Mouse (Mus musculus): ENCODE data around the gene Olfr888. TPM values are rescaled to one million over a fixed set of nuclear protein-coding genes. Genes with fewer than 3 reads are reported as not detected.

The Olfr888 gene
- not detected in 2 replicates for polyA plus RNA-seq (2015; fragmentation: Nextera tagmentation; extraction: Ambion mirVana)

DNA sequence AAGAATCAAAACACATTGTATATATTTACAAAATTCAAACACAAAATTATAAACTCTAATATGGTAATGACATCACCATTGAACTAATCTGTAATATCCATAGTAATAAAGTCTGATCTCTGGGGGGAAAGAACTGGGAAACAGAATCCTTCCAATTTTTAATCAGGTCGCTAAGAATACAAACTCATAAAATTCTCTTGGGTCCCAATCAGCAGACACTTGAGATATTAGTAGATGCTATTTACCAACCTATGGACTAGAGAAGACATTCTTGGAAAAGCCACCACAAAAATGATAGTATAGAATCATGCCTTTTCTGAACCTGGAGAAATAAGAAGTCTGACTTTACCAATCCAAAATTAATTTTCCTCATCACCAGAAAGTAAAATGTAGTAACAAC lies at the start of gene Olfr888:
TSS of gene Olfr888 (plus strand) at position 301 of the 400 bp plus-strand sequence.
- no peak within 1 kb of the TSS for H3K27ac ChIP-seq
- ATAC-seq, result no peak
- H3K4me2 ChIP-seq (replicated peaks), result no peak within 1 kb of the TSS
- 91% methylated on average over 1 of the region's 1 CpGs for WGBS
- H3K27me3 ChIP-seq, result no peaks in the 10 kb centered on the region
- H3K36me3 ChIP-seq, result no peaks in the 10 kb centered on the region
- H3K4me3 ChIP-seq (replicated peaks), result no peak within 1 kb of the TSS
- H3K9me3 ChIP-seq, result no peaks in the 10 kb centered on the region
- no peaks in the 10 kb centered on the region for H3K4me1 ChIP-seq (replicated peaks)
- H3K9ac ChIP-seq (replicated peaks), result no peak within 1 kb of the TSS

DNA sequence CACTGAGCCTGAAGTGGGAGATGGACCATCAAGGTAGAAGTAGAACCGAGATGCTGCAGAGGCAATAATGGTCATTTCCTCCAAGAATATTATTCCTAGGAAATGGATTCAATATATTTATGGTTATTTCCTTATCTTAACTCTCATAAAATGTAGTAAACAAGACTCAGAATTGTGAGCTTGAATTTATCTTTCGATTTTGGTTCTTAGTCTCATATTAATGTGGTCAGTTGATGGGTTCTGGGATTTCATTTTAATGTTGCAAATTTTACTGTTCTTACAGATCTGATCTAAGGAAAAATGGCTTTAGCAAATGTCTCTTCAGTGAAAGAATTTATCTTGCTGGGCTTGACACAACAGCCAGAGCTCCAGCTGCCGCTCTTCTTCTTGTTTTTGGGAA lies 46.9 kb upstream of the Olfr888 start, which contains the start of gene Olfr885:
TSS of gene Olfr885 (plus strand) at position 301 of the 400 bp plus-strand sequence.
- Histone ChIP-seq H3K4me1 (replicated peaks) (no peaks in the 10 kb centered on the region), H3K9me3 (no peaks in the 10 kb centered on the region), H3K4me2 (replicated peaks) (no peak within 1 kb of the TSS), H3K27me3 (no peaks in the 10 kb centered on the region), H3K9ac (replicated peaks) (no peak within 1 kb of the TSS), H3K27ac (no peak within 1 kb of the TSS), H3K4me3 (replicated peaks) (no peak within 1 kb of the TSS), H3K36me3 (no peaks in the 10 kb centered on the region)
- WGBS, result over 99% methylated on average over 3 of the region's 3 CpGs
- no peak for ATAC-seq

DNA sequence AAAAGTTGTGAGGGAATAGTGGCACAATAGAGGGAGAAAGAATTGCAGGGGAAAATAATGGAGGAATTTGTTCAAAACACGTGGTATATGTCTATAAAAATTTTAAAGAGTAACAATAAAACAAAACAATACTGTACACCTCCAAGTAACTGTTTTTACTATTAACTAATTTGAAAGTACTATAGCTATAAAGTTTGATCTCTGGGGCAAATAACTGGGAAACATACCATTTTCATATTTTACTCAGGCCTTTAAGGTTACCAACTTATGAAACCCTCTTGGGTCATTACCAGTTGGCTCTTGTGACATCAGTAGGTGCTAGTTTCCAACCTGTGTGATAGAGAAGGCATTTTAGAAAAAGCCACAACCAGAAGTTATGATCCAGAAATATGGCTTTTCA lies 24.2 kb upstream of the Olfr888 start, which contains the start of gene Olfr887:
TSS of gene Olfr887 (plus strand) at position 301 of the 400 bp plus-strand sequence.
- WGBS, result 76% methylated on average over 1 of the region's 1 CpGs

DNA sequence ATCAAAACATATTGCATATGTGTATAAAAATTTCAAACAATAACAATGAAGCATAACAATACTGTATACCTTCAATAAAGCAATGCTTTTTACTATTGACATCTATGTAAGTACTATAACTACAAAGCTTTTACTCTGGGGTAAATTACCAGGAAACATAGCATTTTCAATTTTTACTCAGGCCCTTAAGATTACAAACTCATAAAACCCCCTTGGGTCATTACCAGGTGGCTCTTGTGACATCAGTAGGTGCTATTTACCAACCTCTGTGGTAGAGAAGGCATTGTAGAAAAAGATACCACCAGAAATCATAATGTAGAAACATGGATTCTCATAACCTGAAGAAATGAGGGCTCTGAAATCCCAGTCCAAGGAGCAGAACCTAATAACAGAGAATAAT lies 7.0 kb downstream of the Olfr888 start, which contains the start of gene Olfr889:
TSS of gene Olfr889 (plus strand) at position 301 of the 400 bp plus-strand sequence.
- no peak within 1 kb of the TSS for H3K4me3 ChIP-seq (replicated peaks)
- H3K9me3 ChIP-seq, result no peaks in the 10 kb centered on the region
- no peaks in the 10 kb centered on the region for H3K4me1 ChIP-seq (replicated peaks)
- no peak within 1 kb of the TSS for H3K9ac ChIP-seq (replicated peaks)
- no peak for ATAC-seq
- no peak within 1 kb of the TSS for H3K4me2 ChIP-seq (replicated peaks)
- no peaks in the 10 kb centered on the region for H3K27me3 ChIP-seq
- no peaks in the 10 kb centered on the region for H3K36me3 ChIP-seq
- no peak within 1 kb of the TSS for H3K27ac ChIP-seq

More for the DNA sequence above, 24.2 kb upstream of the Olfr888 start, which contains the start of gene Olfr887:
- H3K36me3 ChIP-seq, result no peaks in the 10 kb centered on the region
- H3K4me1 ChIP-seq (replicated peaks), result no peaks in the 10 kb centered on the region
- no peak within 1 kb of the TSS for H3K4me3 ChIP-seq (replicated peaks)
- no peak within 1 kb of the TSS for H3K9ac ChIP-seq (replicated peaks)
- H3K27me3 ChIP-seq, result no peaks in the 10 kb centered on the region
- ATAC-seq, result no peak
- no peak within 1 kb of the TSS for H3K27ac ChIP-seq
- H3K4me2 ChIP-seq (replicated peaks), result no peak within 1 kb of the TSS
- H3K9me3 ChIP-seq, result no peaks in the 10 kb centered on the region

- H3K9me3 ChIP-seq, result no peaks in the 10 kb centered on the region
- no peak within 1 kb of the TSS for H3K9ac ChIP-seq (replicated peaks)
- H3K27ac ChIP-seq, result no peak within 1 kb of the TSS
- H3K36me3 ChIP-seq, result no peaks in the 10 kb centered on the region
- no peak for ATAC-seq
- no peaks in the 10 kb centered on the region for H3K27me3 ChIP-seq
- H3K4me1 ChIP-seq (replicated peaks), result no peaks in the 10 kb centered on the region
- no peak within 1 kb of the TSS for H3K4me3 ChIP-seq (replicated peaks)
- no peak within 1 kb of the TSS for H3K4me2 ChIP-seq (replicated peaks)
Observed at GRCm38 (mm10) chr9:38142217-38142616, 34.3 kb downstream of the Olfr888 start, which contains the start of gene Olfr890. TSS of gene Olfr890 (plus strand) at chr9:38142517.

Other genes with a start within 250 kb of the Olfr888 start
- gene Olfr145, start 211.4 kb upstream of the Olfr888 start, polyA plus RNA-seq (2015; fragmentation: Nextera tagmentation; extraction: Ambion mirVana), result not detected in 2 replicates
- gene Olfr878, start 190.3 kb upstream of the Olfr888 start, polyA plus RNA-seq (2015; fragmentation: Nextera tagmentation; extraction: Ambion mirVana), result not detected in 2 replicates
- not detected in 2 replicates for gene Olfr881, start 116.3 kb upstream of the Olfr888 start, polyA plus RNA-seq (2015; fragmentation: Nextera tagmentation; extraction: Ambion mirVana)
- not detected in 2 replicates for gene Olfr883, start 82.3 kb upstream of the Olfr888 start, polyA plus RNA-seq (2015; fragmentation: Nextera tagmentation; extraction: Ambion mirVana)
- gene Olfr884, start 61.6 kb upstream of the Olfr888 start, polyA plus RNA-seq (2015; fragmentation: Nextera tagmentation; extraction: Ambion mirVana), result not detected in 2 replicates
- not detected in 2 replicates for gene Olfr885, start 46.8 kb upstream of the Olfr888 start, polyA plus RNA-seq (2015; fragmentation: Nextera tagmentation; extraction: Ambion mirVana)
- gene Olfr887, start 24.1 kb upstream of the Olfr888 start, polyA plus RNA-seq (2015; fragmentation: Nextera tagmentation; extraction: Ambion mirVana), result not detected in 2 replicates
- 0.06 and 0.07 TPM in 2 replicates for gene Olfr889, start 7.1 kb downstream of the Olfr888 start, polyA plus RNA-seq (2015; fragmentation: Nextera tagmentation; extraction: Ambion mirVana)
- gene Olfr890, start 34.4 kb downstream of the Olfr888 start, polyA plus RNA-seq (2015; fragmentation: Nextera tagmentation; extraction: Ambion mirVana), result not detected in 2 replicates
- not detected in 2 replicates for gene Olfr891, start 72.7 kb downstream of the Olfr888 start, polyA plus RNA-seq (2015; fragmentation: Nextera tagmentation; extraction: Ambion mirVana)
- gene Olfr893, start 100.2 kb downstream of the Olfr888 start, polyA plus RNA-seq (2015; fragmentation: Nextera tagmentation; extraction: Ambion mirVana), result not detected in 2 replicates
- gene Olfr894, start 109.9 kb downstream of the Olfr888 start, polyA plus RNA-seq (2015; fragmentation: Nextera tagmentation; extraction: Ambion mirVana), result not detected in 2 replicates
- not detected in 2 replicates for gene Olfr143, start 144.6 kb downstream of the Olfr888 start, polyA plus RNA-seq (2015; fragmentation: Nextera tagmentation; extraction: Ambion mirVana)
- not detected in 2 replicates for gene Olfr895, start 159.7 kb downstream of the Olfr888 start, polyA plus RNA-seq (2015; fragmentation: Nextera tagmentation; extraction: Ambion mirVana)
- not detected in 2 replicates for gene Olfr896-ps1, start 183.0 kb downstream of the Olfr888 start, polyA plus RNA-seq (2015; fragmentation: Nextera tagmentation; extraction: Ambion mirVana)
- gene Olfr25, start 220.9 kb downstream of the Olfr888 start, polyA plus RNA-seq (2015; fragmentation: Nextera tagmentation; extraction: Ambion mirVana), result not detected in 2 replicates
- not detected in 2 replicates for gene Olfr898, start 240.3 kb downstream of the Olfr888 start, polyA plus RNA-seq (2015; fragmentation: Nextera tagmentation; extraction: Ambion mirVana)

All from midbrain, embryonic 13.5 days (tissue).